Mouse (Mus musculus): ENCODE results near the gene Fsd2. TPM values are rescaled to one million over a fixed set of nuclear protein-coding genes. Genes with fewer than 3 reads are reported as not detected.
A peak's percentile ranks its signal among the peaks of the same experiment; 100 is the strongest.

Gene Fsd2
- total RNA-seq (2015; ENCODE audit: low replicate concordance) (0.84 TPM in 1 of 2 replicates, not detected in the other), total RNA-seq (2017; ENCODE audit: low replicate concordance) (0.28 and 0.34 TPM in 2 replicates)

DNA sequence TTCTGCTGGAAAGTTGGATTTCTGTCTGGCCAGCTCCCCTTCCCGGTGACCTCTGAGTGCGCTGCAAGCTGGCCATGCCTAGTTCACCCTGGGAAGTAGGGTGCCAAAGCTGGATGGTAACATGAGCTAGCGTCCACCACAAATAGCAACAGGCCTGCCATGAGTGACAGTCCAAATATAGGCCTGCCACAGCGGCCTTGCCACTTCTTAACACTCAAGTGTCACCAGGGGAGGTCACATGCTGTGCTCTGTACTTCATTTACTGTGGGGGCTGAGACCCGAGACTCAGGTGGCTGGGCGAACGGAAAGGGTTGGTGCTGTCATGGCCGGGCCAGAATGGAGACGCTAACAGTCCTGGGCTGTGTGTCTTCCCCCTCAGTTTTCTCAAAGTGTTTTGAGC lies at the start of gene Fsd2:
Gene Fsd2 (minus strand): TSS at position 53 of the 400 bp plus-strand sequence.
- no peak for ATAC-seq (replicated peaks; ENCODE audit: low FRiP score, poor library complexity, severe bottlenecking)

- ATAC-seq (replicated peaks; ENCODE audit: low FRiP score, poor library complexity, severe bottlenecking) = no peak
Measured at GRCm38 (mm10) chr7:81615031-81615430, 48.3 kb upstream of the Fsd2 start.

GRCm38 (mm10) chr7:81612856-81613635 lies 46.3 kb upstream of the Fsd2 start:
- ATAC-seq (replicated peaks; ENCODE audit: low FRiP score, poor library complexity, severe bottlenecking) = no peak

- ATAC-seq (replicated peaks; ENCODE audit: low FRiP score, poor library complexity, severe bottlenecking) = peak; percentile 42
Measured at GRCm38 (mm10) chr7:81610125-81610524, 43.4 kb upstream of the Fsd2 start.

GRCm38 (mm10) chr7:81606452-81606851 lies 39.7 kb upstream of the Fsd2 start:
- ATAC-seq (replicated peaks; ENCODE audit: low FRiP score, poor library complexity, severe bottlenecking) = no peak

- ATAC-seq (replicated peaks; ENCODE audit: low FRiP score, poor library complexity, severe bottlenecking) = no peak
Measured at GRCm38 (mm10) chr7:81605489-81605888, 38.7 kb upstream of the Fsd2 start.

GRCm38 (mm10) chr7:81604991-81605390 lies 38.2 kb upstream of the Fsd2 start:
- no peak for ATAC-seq (replicated peaks; ENCODE audit: low FRiP score, poor library complexity, severe bottlenecking)

DNA sequence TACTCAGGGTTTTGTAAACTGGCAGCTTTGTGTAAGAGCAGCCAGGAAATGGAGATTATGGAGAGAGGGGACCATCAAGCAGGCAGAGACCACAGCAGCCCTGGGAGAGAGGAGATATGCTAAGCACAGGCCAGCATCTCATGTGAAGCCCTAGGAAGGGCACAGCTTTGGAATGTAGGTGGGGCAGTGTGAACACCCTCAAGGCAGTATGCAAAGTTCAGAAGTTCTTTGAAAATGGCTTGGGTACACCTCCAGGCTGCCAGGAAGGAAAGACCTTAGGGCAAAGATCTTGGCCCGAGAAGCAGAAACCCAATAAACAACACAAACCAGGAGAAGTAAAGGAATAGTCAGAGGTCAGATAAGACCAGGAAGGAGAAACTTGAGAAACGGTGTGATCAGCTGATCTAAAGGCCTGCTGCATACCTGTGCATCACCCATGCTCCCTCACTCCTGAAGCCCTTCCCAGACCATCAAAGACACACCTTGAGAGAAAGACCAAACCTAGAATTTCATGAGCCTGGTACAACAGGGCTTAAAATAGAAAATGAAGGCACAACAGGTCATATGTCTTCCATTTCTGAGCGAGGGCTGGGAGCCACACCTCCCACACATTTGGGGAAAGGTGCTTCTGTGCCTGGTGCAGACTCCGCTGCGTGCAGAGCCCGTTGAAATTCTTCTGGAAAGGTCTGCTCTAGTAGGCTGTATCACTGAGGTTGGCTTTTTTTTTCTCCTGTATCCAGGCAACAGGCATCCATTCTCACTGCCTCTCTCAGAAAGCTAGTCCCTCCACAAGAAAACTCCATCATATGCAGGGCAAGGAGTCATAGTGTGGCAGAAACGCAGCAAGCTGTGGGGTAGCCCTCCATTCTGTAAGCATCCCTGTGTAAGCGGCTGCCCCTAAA lies 32.9 kb upstream of the Fsd2 start:
- no peak for ATAC-seq (replicated peaks; ENCODE audit: low FRiP score, poor library complexity, severe bottlenecking)

DNA sequence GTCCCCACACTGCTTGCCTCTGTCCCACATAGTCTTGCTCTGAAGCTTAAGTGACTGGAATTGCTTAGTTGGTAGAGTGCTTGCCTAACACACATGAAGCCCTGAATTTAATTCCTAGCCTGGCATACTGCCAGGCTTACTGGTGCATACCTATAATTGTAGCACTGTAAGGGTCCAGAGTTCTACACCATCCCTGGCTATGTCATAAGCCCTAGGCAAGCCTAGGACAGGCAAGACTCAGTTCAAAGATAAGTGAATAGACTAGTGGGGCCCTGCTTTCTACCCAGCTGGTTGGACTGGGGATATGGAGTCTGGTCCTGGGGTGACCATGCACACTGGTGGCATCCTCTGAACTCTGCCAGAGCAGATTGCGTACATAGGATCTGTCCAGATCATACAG lies 30.9 kb upstream of the Fsd2 start:
- ATAC-seq (replicated peaks; ENCODE audit: low FRiP score, poor library complexity, severe bottlenecking) = no peak

- no peak for ATAC-seq (replicated peaks; ENCODE audit: low FRiP score, poor library complexity, severe bottlenecking)
Measured at GRCm38 (mm10) chr7:81596086-81596485, 29.3 kb upstream of the Fsd2 start.

DNA sequence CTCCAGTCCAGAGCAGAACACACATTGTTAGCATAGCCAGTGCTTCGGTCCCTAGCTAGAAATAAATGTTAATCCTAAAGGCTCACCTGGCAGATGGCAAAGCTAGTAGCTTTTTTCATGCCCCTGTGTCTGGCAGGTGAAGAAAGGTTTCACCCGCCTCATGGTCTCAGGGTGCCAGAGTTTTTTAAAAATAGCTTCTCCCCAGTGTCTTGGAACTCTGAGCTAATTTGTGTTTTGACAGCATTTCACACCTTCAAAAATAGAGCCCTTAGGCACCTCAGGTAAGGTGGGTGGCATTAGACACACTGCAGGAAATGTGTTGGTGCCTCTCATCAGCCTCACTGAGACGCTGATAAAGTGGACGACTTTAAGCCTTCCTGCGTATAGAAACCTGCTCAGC lies 28.3 kb upstream of the Fsd2 start:
- ATAC-seq (replicated peaks; ENCODE audit: low FRiP score, poor library complexity, severe bottlenecking) = no peak

- ATAC-seq (replicated peaks; ENCODE audit: low FRiP score, poor library complexity, severe bottlenecking) = no peak
Measured at GRCm38 (mm10) chr7:81593387-81593786, 26.6 kb upstream of the Fsd2 start.

GRCm38 (mm10) chr7:81592686-81593085 lies 25.9 kb upstream of the Fsd2 start:
- ATAC-seq (replicated peaks; ENCODE audit: low FRiP score, poor library complexity, severe bottlenecking) = no peak

- no peak for ATAC-seq (replicated peaks; ENCODE audit: low FRiP score, poor library complexity, severe bottlenecking)
Measured at GRCm38 (mm10) chr7:81587238-81587637, 20.5 kb upstream of the Fsd2 start.

- no peak for ATAC-seq (replicated peaks; ENCODE audit: low FRiP score, poor library complexity, severe bottlenecking)
Measured at GRCm38 (mm10) chr7:81585326-81585725, 18.6 kb upstream of the Fsd2 start.

- ATAC-seq (replicated peaks; ENCODE audit: low FRiP score, poor library complexity, severe bottlenecking) = no peak
Measured at GRCm38 (mm10) chr7:81583512-81583911, 16.8 kb upstream of the Fsd2 start.

- no peak for ATAC-seq (replicated peaks; ENCODE audit: low FRiP score, poor library complexity, severe bottlenecking)
Measured at GRCm38 (mm10) chr7:81579312-81579711, 12.6 kb upstream of the Fsd2 start.

- ATAC-seq (replicated peaks; ENCODE audit: low FRiP score, poor library complexity, severe bottlenecking) = no peak
Measured at GRCm38 (mm10) chr7:81578413-81578812, 11.7 kb upstream of the Fsd2 start.

DNA sequence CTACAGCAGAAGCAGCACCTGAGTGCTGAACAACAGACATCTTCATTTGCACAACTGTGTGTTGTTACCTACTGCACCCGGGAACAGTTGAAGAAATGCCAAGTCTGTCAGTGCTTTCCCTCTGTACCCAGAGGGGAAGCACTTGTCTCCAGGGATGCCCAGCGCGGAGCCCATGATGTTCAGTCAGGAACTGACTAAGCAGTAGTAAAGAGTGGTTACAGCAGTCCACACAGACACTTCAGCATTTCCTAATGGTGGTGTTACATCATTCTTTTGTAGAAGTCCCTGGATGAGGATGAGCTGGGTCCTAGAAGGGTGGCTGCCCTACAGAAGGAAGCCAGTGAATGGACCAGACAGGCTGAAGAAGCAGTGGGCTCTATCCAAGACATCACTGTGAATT lies 11.1 kb upstream of the Fsd2 start:
- no peak for ATAC-seq (replicated peaks; ENCODE audit: low FRiP score, poor library complexity, severe bottlenecking)

GRCm38 (mm10) chr7:81575606-81576005 lies 8.9 kb upstream of the Fsd2 start:
- no peak for ATAC-seq (replicated peaks; ENCODE audit: low FRiP score, poor library complexity, severe bottlenecking)

GRCm38 (mm10) chr7:81573821-81574220 lies 7.1 kb upstream of the Fsd2 start:
- ATAC-seq (replicated peaks; ENCODE audit: low FRiP score, poor library complexity, severe bottlenecking) = no peak
